Mouse (Mus musculus) midbrain, postnatal 0 days (tissue): ENCODE measurements around the gene Rps6ka5. TPM values are rescaled to one million over a fixed set of nuclear protein-coding genes. Genes with fewer than 3 reads are reported as not detected.

ENCODE experiments used
- ATAC-seq: fragments of 200-750 bp; cut with Nextera tagmentation; 2 replicates; pipeline ENCODE4 v1.8.0; 2017; ENCODE audit warnings: moderate number of reproducible peaks, mild to moderate bottlenecking, moderate TSS enrichment, moderate library complexity; ENCODE audit not compliant: low FRiP score
- DNase-seq: peaks from one replicate; pipeline ENCODE4 v3.0.0-alpha.2; 2015; ENCODE audit warnings: low spot score
- H3K27ac ChIP-seq: fragments of 300-500 bp; sonication (generic); 2 replicates; pipeline ENCODE4 v1.5.1; 2014; ENCODE audit warnings: low read depth, mild to moderate bottlenecking, low read length, mixed read lengths
- H3K27me3 ChIP-seq: fragments of 300-500 bp; sonication (generic); 2 replicates; pipeline ENCODE4 v1.6.1; 2014; ENCODE audit warnings: low read length, control low read depth, mixed read lengths; ENCODE audit not compliant: insufficient read depth
- H3K36me3 ChIP-seq: fragments of 300-500 bp; sonication (generic); 2 replicates; pipeline ENCODE4 v1.6.1; 2014; ENCODE audit warnings: low read length, control low read depth, mixed read lengths; ENCODE audit not compliant: insufficient read depth
- H3K4me1 ChIP-seq: fragments of 300-500 bp; sonication (generic); 2 replicates; pipeline ENCODE4 v1.6.1; 2014; ENCODE audit warnings: mild to moderate bottlenecking, control low read depth, antibody characterized with exemption, low read length, mixed read lengths; ENCODE audit not compliant: insufficient read depth
- H3K4me2 ChIP-seq: fragments of 300-500 bp; sonication (generic); 2 replicates; pipeline ENCODE4 v1.6.1; 2014; ENCODE audit warnings: low read depth, mild to moderate bottlenecking, low read length, mixed read lengths; ENCODE audit not compliant: poor library complexity, severe bottlenecking
- H3K4me3 ChIP-seq: fragments of 300-500 bp; sonication (generic); 2 replicates; pipeline ENCODE4 v1.5.1; 2014; ENCODE audit warnings: low read depth, mild to moderate bottlenecking, low read length, moderate library complexity
- H3K9ac ChIP-seq: fragments of 300-500 bp; sonication (generic); replicated peaks from 2 replicates; pipeline ENCODE4 v1.6.1; 2014; ENCODE audit warnings: mild to moderate bottlenecking, low read length, moderate library complexity, mixed read lengths; ENCODE audit not compliant: poor library complexity, severe bottlenecking
- H3K9me3 ChIP-seq: fragments of 300-500 bp; sonication (generic); 2 replicates; pipeline ENCODE4 v1.6.1; 2016; ENCODE audit warnings: low read length, control low read depth
- CTCF ChIP-seq: IDR thresholded peaks from 2 replicates; pipeline ENCODE4 v1.5.1; 2016; ENCODE audit warnings: antibody characterized with exemption, mild to moderate bottlenecking
- WGBS: fragments of 180-500 bp; shearing (Covaris S2); extraction: QIAGEN DNeasy Blood & Tissue Kit; methylation state at CpG from one replicate; pipeline ENCODE4 v1.1.7; 2014; 5-methylcytosine and 5-hydroxymethylcytosine counted together
- polyA plus RNA-seq: library from polyadenylated mRNA; unstranded; fragments of >200 nt; fragmentation: Nextera tagmentation; extraction: Ambion mirVana; gene quantifications from 2 replicates; pipeline ENCODE4 v1.2.1, GENCODE M21; 2015
- total RNA-seq: library from RNA; depleted of rRNA; stranded (reverse); fragments of >200 nt; gene quantifications from 2 replicates; pipeline ENCODE4 v1.2.3, GENCODE M21; 2014

Gene Rps6ka5
- total and polyA plus RNA-seq, 2 experiments from 2014 or later, result 4.9 to 12.6 TPM

DNA sequence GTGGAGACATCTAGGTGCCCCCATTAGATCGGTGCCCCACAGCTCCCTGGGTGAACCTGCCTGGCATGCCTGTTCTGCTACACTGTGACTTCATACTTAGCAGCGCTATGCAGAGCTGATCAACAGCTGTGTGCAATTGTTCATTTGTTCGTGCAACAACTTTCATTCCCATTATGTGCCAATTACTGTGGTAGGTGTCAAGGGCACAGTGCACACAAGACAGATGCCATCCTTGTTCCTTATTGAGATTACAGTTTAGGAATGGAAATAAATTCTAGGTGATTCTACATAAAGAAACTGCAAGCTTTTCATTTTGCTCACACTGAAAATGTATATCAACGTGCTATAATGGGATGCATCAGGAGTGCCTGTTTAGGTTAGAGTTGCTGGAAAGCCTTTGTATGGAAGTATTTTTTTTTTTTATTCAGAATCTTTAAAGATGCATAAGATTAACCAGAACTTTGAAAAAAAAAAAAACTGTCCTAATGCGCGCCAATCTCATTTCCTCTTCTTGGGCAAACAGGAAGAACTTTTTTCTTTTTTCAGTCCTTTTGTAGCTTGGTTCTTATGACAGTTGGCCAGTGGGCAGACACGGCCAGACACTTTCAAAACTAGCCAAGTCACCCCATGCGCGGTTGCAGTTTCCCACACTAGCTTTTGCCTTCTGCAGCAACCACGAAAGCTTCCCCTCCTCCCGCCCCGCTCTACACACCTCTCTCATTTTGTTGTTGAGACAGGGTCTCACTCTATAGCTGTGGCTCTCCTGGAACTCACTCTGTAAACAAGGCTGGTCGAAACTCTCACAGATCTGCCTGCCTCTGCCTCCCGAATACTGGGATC is 2.1 kb upstream of the Rps6ka5 start:
- 74% methylated on average over 14 of the region's 14 CpGs for WGBS
- Histone ChIP-seq H3K9me3 (no peaks in the 10 kb centered on the region), H3K4me2 (no peak overlapping the region), H3K27me3 (no peaks in the 10 kb centered on the region), H3K27ac (no peak overlapping the region), H3K4me1 (no peaks in the 10 kb centered on the region), H3K36me3 (no peaks in the 10 kb centered on the region), H3K9ac (no peak overlapping the region), H3K4me3 (no peak overlapping the region)
- no peak for TF ChIP-seq CTCF
- DNase-seq (no peak), ATAC-seq (no peak)

DNA sequence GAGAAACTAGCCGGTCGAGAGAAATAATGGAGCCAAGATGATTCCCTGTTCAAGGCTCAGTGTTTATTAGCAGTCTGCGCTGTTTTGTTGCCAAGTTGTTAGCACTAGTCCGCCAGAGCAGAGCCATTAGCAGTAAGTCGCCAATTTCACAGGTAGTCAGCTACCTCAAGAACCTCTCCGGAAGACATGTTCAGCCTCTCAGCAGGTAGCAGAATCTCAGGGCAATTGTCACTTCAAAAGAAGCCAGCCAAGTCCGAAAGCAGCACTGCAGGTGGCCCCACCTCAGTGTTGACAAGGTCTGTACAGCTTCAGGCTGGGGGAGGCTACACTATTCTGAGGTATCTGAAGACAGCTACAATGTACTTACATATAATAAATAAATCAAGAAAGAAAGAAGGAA is 1.1 kb upstream of the Rps6ka5 start:
- no peaks in the 10 kb centered on the region for H3K4me1 ChIP-seq
- H3K4me2 ChIP-seq, result no peak overlapping the region
- H3K27ac ChIP-seq, result no peak overlapping the region
- WGBS, result 56% methylated on average over 7 of the region's 7 CpGs
- no peak overlapping the region for H3K4me3 ChIP-seq
- no peak overlapping the region for H3K9ac ChIP-seq
- H3K36me3 ChIP-seq, result no peaks in the 10 kb centered on the region
- no peak for TF ChIP-seq CTCF
- ATAC-seq (no peak), DNase-seq (no peak)
- H3K27me3 ChIP-seq, result no peaks in the 10 kb centered on the region
- H3K9me3 ChIP-seq, result no peaks in the 10 kb centered on the region

DNA sequence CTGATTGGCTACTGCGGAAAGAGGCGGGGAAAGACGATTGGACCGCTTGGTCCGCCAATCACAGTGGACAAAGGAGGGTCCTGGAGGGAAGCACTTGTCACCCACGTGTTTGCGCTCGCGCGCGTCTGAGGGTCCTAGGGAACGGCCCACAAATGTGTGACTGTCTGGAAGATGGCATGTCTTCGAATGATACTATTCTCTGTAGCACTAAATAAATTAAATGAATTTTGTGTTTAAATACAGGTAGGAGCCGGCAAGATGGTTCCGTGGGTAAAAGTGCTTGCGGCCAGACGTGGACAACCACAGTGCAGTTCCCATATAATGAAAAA is 1.4 kb downstream of the Rps6ka5 start:
- no peak for TF ChIP-seq CTCF
- Histone ChIP-seq H3K4me2 (peak overlapping the region; percentile 44), H3K4me1 (no peaks in the 10 kb centered on the region), H3K9ac (no peak overlapping the region), H3K27me3 (no peaks in the 10 kb centered on the region), H3K27ac (no peak overlapping the region), H3K9me3 (no peaks in the 10 kb centered on the region), H3K4me3 (peak overlapping the region; percentile 85), H3K36me3 (no peaks in the 10 kb centered on the region)
- ATAC-seq, result no peak
- DNase-seq, result no peak
- WGBS, result 3% methylated on average over 17 of the region's 17 CpGs

DNA sequence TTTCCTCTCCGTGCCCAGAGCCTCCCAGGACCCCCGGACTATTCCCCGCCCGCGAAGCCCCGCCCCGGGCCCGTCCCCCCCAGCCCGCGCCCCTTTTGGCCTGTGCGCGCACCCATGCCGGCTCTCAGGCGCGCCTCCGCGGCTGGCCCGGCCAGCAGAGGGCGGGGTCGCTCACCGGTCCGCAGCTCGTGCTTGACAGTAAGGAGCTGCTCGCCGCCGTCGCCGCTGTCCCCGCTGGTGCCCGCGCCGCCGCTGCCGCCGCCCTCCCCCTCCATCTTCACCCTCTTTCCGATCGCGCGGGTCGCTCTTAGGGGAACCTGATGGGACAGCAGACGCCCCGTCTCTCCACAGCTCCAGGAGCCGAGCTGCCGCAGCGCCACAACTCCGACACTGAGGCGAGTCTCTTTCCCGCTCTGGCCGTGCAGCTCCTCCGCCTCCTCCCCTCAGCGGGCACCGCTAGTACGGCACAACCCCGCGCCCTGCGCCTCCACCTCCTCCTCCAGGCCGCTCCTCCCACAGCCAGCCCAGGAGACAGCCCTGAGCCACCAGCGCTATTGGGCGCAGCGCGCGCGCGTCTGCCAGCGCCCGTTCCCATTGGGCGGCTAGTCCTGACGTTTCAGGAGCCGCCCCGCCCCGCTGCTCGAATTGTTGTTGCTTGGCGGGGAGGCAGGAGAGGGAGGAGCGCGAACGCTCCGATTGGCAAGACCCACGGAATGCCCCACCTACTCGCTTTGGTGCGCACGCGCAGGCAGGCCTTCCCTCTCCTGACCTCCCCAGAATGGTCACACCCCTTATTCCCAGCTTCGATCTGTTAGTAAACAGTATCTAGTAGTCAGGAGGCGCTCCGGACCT is 2.0 kb downstream of the Rps6ka5 start:
- no peaks in the 10 kb centered on the region for H3K9me3 ChIP-seq
- H3K27me3 ChIP-seq, result no peaks in the 10 kb centered on the region
- peak overlapping the region; percentile 85 for H3K4me3 ChIP-seq
- H3K36me3 ChIP-seq, result no peaks in the 10 kb centered on the region
- under 1% methylated on average over 73 of the region's 85 CpGs for WGBS
- DNase-seq (peak; percentile 100), ATAC-seq (peak; percentile 100)
- no peaks in the 10 kb centered on the region for H3K4me1 ChIP-seq
- peak overlapping the region; percentile 90 for H3K27ac ChIP-seq
- TF ChIP-seq CTCF, result peak; percentile 43
- H3K9ac ChIP-seq, result peak overlapping the region; percentile 76
- peak overlapping the region; percentile 86 for H3K4me2 ChIP-seq

DNA sequence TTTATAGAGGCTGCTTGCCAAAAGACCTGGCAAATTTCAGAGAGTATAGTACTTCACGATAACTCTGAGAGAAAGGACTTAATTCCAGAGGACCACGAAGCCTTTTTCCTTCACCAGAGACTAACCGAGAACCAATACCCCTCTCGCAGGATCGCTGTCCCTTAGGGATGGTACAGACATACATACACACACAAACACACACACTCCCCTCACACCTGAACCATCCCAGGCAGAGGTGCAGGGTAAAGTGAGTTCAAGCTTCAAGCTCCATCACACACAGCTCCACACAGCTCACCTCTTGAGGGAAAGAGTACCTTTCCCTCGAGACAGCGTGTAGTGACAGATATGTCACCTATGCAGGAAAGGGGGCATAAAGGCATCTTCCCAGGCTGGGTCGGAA is 2.6 kb downstream of the Rps6ka5 start:
- Histone ChIP-seq H3K36me3 (no peaks in the 10 kb centered on the region), H3K27me3 (no peaks in the 10 kb centered on the region), H3K4me2 (peak overlapping the region; percentile 86), H3K9me3 (no peaks in the 10 kb centered on the region), H3K4me1 (no peaks in the 10 kb centered on the region), H3K27ac (peak overlapping the region; percentile 90), H3K9ac (peak overlapping the region; percentile 76), H3K4me3 (peak overlapping the region; percentile 85)
- WGBS, result 0% methylated on average over 8 of the region's 8 CpGs
- ATAC-seq (no peak), DNase-seq (no peak)
- no peak for TF ChIP-seq CTCF

DNA sequence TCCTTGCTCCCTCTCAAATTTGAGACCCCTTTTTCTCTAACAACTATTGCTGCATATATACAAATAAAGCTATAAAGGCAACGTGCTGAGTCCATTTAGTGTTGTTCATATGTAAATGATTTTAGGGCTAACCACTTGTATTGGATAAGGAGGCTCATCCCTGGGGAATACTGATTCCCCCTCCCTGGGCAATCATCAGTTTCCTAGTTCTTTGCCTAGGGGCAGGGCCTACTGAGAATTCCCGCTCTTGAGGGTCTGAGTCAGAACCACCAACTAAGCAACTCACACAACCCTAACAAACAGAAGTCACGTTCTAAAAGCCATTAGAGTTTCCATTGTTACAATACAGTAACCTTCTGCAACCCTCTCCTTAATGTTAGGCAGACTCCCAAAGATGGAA is 6.0 kb downstream of the Rps6ka5 start:
- Histone ChIP-seq H3K36me3 (no peaks in the 10 kb centered on the region), H3K27ac (no peak overlapping the region), H3K4me1 (no peaks in the 10 kb centered on the region), H3K27me3 (no peaks in the 10 kb centered on the region), H3K4me2 (no peak overlapping the region), H3K9me3 (no peaks in the 10 kb centered on the region), H3K9ac (no peak overlapping the region), H3K4me3 (no peak overlapping the region)
- TF ChIP-seq CTCF, result no peak
- ATAC-seq (no peak), DNase-seq (no peak)
- 49% methylated on average over 3 of the region's 3 CpGs for WGBS
